Mouse (Mus musculus): Measurements from ENCODE around the gene Hras. TPM values are rescaled to one million over a fixed set of nuclear protein-coding genes. Genes with fewer than 3 reads are reported as not detected.

Hras gene
- total RNA-seq, 2 experiments from 2014 or later: 193 to 209 TPM

DNA sequence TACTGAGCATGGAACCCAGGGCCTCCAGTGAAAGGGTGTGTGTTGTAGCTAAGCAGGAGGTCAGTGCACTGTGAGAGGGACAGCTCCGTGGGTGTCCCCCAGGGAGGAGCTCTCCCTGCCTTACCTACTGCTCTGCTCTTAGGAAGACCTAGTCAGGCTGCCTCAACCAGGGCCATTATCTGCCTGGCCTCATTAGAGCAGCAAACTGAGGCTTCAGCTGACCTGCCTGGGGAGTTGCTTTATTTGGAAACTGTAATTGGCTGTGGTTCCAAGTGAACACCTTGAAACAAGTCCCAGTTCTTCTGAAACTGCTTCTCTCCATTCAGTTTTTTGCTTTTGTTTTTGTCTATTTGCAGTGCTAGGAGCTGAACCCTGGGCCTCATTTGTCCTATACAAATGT lies 48.4 kb downstream of the Hras start:
- intact Hi-C loops (cut with DNase I; ENCODE audit: low total_unique reads): no loop called here
- DNase-seq: no peak

DNA sequence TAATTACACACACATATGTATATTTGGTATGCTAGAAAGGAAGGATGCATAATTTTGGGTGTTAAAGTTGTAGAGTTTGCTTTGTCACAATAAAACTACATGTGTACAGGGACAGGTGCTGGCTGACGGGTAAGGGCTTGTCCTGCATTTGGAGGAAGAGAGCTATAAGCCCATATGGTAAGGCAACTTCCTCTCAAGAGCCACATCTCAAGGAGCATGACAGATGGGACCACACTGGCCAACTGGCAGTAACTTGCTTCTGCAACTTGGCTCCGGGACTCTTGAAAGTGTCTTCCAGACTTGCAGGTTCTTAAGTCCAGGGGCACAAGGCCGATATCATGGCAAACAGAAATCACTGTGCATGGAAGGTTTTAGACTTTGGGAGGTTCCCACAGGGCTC lies 49.2 kb downstream of the Hras start:
- no peak for DNase-seq
- intact Hi-C loops (cut with DNase I; ENCODE audit: low total_unique reads): no loop called here

DNA sequence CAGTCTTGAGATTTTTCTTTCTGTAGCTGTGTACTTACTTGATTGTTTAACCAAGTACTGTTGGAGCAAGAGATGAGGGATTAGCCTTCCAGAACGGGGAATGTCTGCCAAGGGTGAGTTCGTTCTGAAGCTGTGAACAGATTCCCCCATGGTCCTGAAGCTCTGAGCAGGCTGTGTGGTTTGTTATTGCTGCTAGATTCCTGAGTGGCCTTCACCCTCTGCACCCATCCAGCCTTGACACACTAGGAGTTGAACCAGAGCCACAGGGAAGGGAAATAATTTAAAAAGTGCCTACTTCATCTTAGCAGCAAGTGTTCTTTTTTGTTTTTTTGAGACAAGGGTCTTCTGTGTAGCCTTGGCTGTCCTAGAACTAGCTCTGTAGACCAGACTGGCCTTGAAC lies 49.9 kb downstream of the Hras start:
- DNase-seq: no peak
- intact Hi-C loops (cut with DNase I; ENCODE audit: low total_unique reads): no loop called here

DNA sequence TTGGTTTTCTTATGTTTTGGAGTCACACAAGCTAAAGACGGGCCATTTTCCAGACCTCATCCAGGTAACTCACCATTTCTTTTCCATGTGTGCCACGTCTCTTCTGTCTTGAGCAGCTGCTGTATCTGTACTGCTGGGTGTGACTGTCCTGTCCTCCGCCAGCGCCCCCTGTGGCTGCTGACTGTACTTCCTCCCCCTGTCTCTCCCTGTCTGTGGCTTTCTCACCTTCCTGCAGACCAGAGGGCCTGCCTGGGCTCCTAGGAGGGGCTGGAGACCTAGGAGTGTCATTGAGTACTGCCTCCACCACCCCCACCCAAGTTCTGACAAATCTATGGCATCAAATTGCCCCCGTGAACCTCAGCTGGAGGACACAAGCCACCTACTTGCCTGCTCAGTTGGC lies 50.7 kb downstream of the Hras start:
- peak; percentile 47 for DNase-seq

DNA sequence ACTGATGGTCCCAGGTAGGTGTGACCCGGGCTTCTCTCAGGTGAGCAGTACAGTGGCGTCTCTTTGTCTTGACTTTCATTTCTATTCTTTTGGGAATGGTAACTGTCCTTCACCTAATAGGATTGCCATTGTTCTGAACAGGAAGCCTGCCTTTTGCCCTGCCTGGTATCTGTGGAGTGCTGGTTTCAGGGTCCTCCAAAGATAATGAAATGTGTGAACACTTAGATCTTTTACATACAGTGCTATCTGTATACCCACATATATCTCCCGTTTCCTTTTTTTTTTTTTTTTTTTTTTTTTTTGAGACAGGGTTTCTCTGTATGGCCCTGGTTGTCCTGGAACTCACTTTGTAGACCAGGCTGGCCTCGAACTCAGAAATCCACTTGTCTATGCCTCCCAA lies 52.5 kb downstream of the Hras start:
- no peak for DNase-seq
- intact Hi-C loops (cut with DNase I; ENCODE audit: low total_unique reads): no loop called here

More for the DNA sequence above, 50.7 kb downstream of the Hras start:
- intact Hi-C loops (cut with DNase I; ENCODE audit: low total_unique reads): no loop called here

Small RNA genes lying within 50 kb of the gene (microRNA-seq; reads per million reads assigned to microRNA genes)
- 93.1 to 126 reads per million in 2 experiments for gene Mir210

Other genes starting within 250 kb of the Hras start
- not detected for gene Ifitm5, start 243.7 kb downstream of the Hras start, total RNA-seq (2021)
- gene Gm45717, start 238.1 kb downstream of the Hras start, total RNA-seq (2021): not detected
- gene Ifitm2, start 238.0 kb downstream of the Hras start, total RNA-seq (2021): 100 to 1,000 TPM in 1 of 2 experiments, 10 to 100 TPM in 1; 83.9 to 105 TPM
- gene Ifitm1, start 226.8 kb downstream of the Hras start, total RNA-seq (2021): 1 to 10 TPM; 1.3 to 1.4 TPM
- gene Ifitm3, start 183.2 kb downstream of the Hras start, total RNA-seq (2021): 10 to 100 TPM; 44.9 to 54.0 TPM
- not detected for gene Ifitm6, start 176.1 kb downstream of the Hras start, total RNA-seq (2021)
- gene Gm17387, start 164.9 kb downstream of the Hras start, total RNA-seq (2021): not detected
- gene B4galnt4, start 132.9 kb downstream of the Hras start, total RNA-seq (2021): under 1 TPM in 1 of 2 experiments, not detected in 1; 0.23 TPM
- gene Pkp3, start 115.8 kb downstream of the Hras start, total RNA-seq (2021): not detected
- 1 to 10 TPM; 2.8 to 3.2 TPM for gene Sigirr, start 93.4 kb downstream of the Hras start, total RNA-seq (2021)
- gene Ano9, start 76.2 kb downstream of the Hras start, total RNA-seq (2021): not detected
- 10 to 100 TPM; 15.5 to 21.9 TPM for gene Ptdss2, start 71.6 kb downstream of the Hras start, total RNA-seq (2021)
- 10 to 100 TPM; 48.4 to 50.3 TPM for gene Rnh1, start 21.1 kb downstream of the Hras start, total RNA-seq (2021)
- 1 to 10 TPM; 2.2 to 2.4 TPM for gene Lrrc56, start 152 bp upstream of the Hras start, total RNA-seq (2021)
- gene Lmntd2, start 20.1 kb upstream of the Hras start, total RNA-seq (2021): not detected
- 1 to 10 TPM in 1 of 2 experiments, under 1 TPM in 1; 0.62 to 1.2 TPM for gene Rassf7, start 21.9 kb upstream of the Hras start, total RNA-seq (2021)
- 10 to 100 TPM; 23.2 to 24.4 TPM for gene Phrf1, start 34.8 kb upstream of the Hras start, total RNA-seq (2021)
- gene Irf7, start 72.5 kb upstream of the Hras start, total RNA-seq (2021): 1 to 10 TPM in 1 of 2 experiments, under 1 TPM in 1; 0.82 to 1.1 TPM
- gene Cdhr5, start 82.8 kb upstream of the Hras start, total RNA-seq (2021): under 1 TPM; 0.44 to 0.59 TPM
- gene Sct, start 85.1 kb upstream of the Hras start, total RNA-seq (2021): 1 to 10 TPM in 1 of 2 experiments, under 1 TPM in 1; 0.92 to 1.0 TPM
- gene Drd4, start 98.0 kb upstream of the Hras start, total RNA-seq (2021): under 1 TPM; 0.31 to 0.33 TPM
- 10 to 100 TPM; 15.5 to 18.9 TPM for gene Deaf1, start 133.7 kb upstream of the Hras start, total RNA-seq (2021)
- gene Tmem80, start 133.7 kb upstream of the Hras start, total RNA-seq (2021): 10 to 100 TPM in 1 of 2 experiments, 1 to 10 TPM in 1; 9.1 to 11.1 TPM
- 1 to 10 TPM; 1.8 to 3.3 TPM for gene Eps8l2, start 144.9 kb upstream of the Hras start, total RNA-seq (2021)
- gene Taldo1, start 198.2 kb upstream of the Hras start, total RNA-seq (2021): 100 to 1,000 TPM; 101 to 109 TPM
- gene Gatd1, start 220.1 kb upstream of the Hras start, total RNA-seq (2021): 1 to 10 TPM; 6.2 to 9.6 TPM
- gene Cend1, start 235.5 kb upstream of the Hras start, total RNA-seq (2021): under 1 TPM; 0.47 to 0.82 TPM
- 10 to 100 TPM; 14.8 to 32.4 TPM for gene Slc25a22, start 243.9 kb upstream of the Hras start, total RNA-seq (2021)